Mouse (Mus musculus) MEL (cell line): ENCODE data around the gene Riok1.

Experiments used
- GATA1 ChIP-seq: IDR thresholded peaks from 2 replicates; pipeline ENCODE4 v1.6.1; 2011; ENCODE audit warnings: low read depth, low read length, improper control_type of control experiment
- TAL1 ChIP-seq: IDR thresholded peaks from 2 replicates; pipeline ENCODE4 v1.6.1; 2012; ENCODE audit warnings: mild to moderate bottlenecking, inconsistent platforms, low read length, moderate library complexity, mixed read lengths

GRCm38 (mm10) chr13:38109081-38109480 lies 72.3 kb downstream of the Riok1 start:
- no peak for TF ChIP-seq TAL1
- TF ChIP-seq GATA1 = no peak
